Mouse (Mus musculus) heart, adult 2 months (tissue): ENCODE results near the gene Pyroxd1. TPM values are rescaled to one million over a fixed set of nuclear protein-coding genes. Genes with fewer than 3 reads are reported as not detected.

Experiments used
- DNase-seq, 2 experiments: peaks; one replicate each; pipeline ENCODE4 v3.0.0; 2021
- H3K27ac ChIP-seq: fragments of 200-600 bp; 2 replicates; pipeline ENCODE4 v1.8.1; 2022
- H3K27me3 ChIP-seq: fragments of 200-500 bp; 2 replicates; pipeline ENCODE4 v1.6.1; 2012; ENCODE audit warnings: mild to moderate bottlenecking, low read length, inconsistent platforms, mixed read lengths; ENCODE audit not compliant: control insufficient read depth, insufficient read depth
- H3K36me3 ChIP-seq: fragments of 200-500 bp; 2 replicates; pipeline ENCODE4 v1.6.1; 2012; ENCODE audit warnings: low read length, inconsistent platforms; ENCODE audit not compliant: control insufficient read depth, insufficient read depth
- H3K4me1 ChIP-seq: fragments of 200-500 bp; 2 replicates; pipeline ENCODE4 v1.6.1; 2011; ENCODE audit warnings: low read length; ENCODE audit not compliant: control insufficient read depth, insufficient read depth
- H3K4me3 ChIP-seq: fragments of 200-600 bp; 2 replicates; pipeline ENCODE4 v1.8.1; 2022
- H3K79me2 ChIP-seq: fragments of 200-500 bp; replicated peaks from 2 replicates; pipeline ENCODE4 v1.6.1; 2012; ENCODE audit warnings: mild to moderate bottlenecking, inconsistent platforms, low read length, moderate library complexity, mixed read lengths; ENCODE audit not compliant: control insufficient read depth, insufficient read depth
- H3K9ac ChIP-seq: fragments of 200-500 bp; 2 replicates; pipeline ENCODE4 v1.6.1; 2012; ENCODE audit warnings: low read depth, mild to moderate bottlenecking, control low read depth, inconsistent platforms, low read length, mixed read lengths
- CTCF ChIP-seq: fragments of 200-600 bp; IDR thresholded peaks from 2 replicates; pipeline ENCODE4 v1.8.1; 2022; ENCODE audit warnings: antibody characterized with exemption, mild to moderate bottlenecking, moderate library complexity
- EP300 ChIP-seq: fragments of 200-500 bp; IDR thresholded peaks from 2 replicates; pipeline ENCODE4 v1.6.1; 2011; ENCODE audit warnings: low read depth, low read length, control low read depth; ENCODE audit not compliant: insufficient read depth
- POLR2A ChIP-seq: fragments of 200-500 bp; IDR thresholded peaks from 2 replicates; pipeline ENCODE4 v1.6.1; 2011; ENCODE audit warnings: mild to moderate bottlenecking, low read depth, low read length, control low read depth; ENCODE audit not compliant: insufficient read depth
- WGBS: fragments of 180-500 bp; shearing (Covaris S2); methylation state at CpG from one replicate; pipeline ENCODE4 v1.1.7; 2018; 5-methylcytosine and 5-hydroxymethylcytosine counted together
- intact Hi-C: fragments of 180-260 bp; cut with DNase I; formaldehyde crosslinking; loops from one replicate; pipeline ENCODE4 v1.15.1; 2025
- polyA plus RNA-seq: library from polyadenylated mRNA; depleted of rRNA; stranded (reverse); fragments of >200 nt; gene quantifications from 2 replicates; pipeline ENCODE4 v1.2.3, GENCODE M21; 2012
- total RNA-seq, 2 experiments: library from RNA; stranded (reverse); gene quantifications; 2 replicates each; pipeline ENCODE4 v1.2.3; 2021

The Pyroxd1 gene
- total and polyA plus RNA-seq, 3 experiments: 3.3 to 9.6 (median 9.4) TPM

GRCm38 (mm10) chr6:142326598-142326997 lies 18.9 kb upstream of the Pyroxd1 start:
- Histone ChIP-seq H3K27ac (no peak overlapping the region), H3K9ac (no peak overlapping the region), H3K4me3 (no peak overlapping the region), H3K4me1 (no peaks in the 10 kb centered on the region), H3K36me3 (no peaks in the 10 kb centered on the region), H3K27me3 (no peaks in the 10 kb centered on the region), H3K79me2 (no peaks in the 10 kb centered on the region)
- WGBS: 61% methylated on average over 3 of the region's 3 CpGs
- no peak for DNase-seq
- TF ChIP-seq POLR2A (no peak), EP300 (no peak), CTCF (no peak)
- intact Hi-C loops: no loop called here

GRCm38 (mm10) chr6:142329201-142329600 lies 16.3 kb upstream of the Pyroxd1 start:
- WGBS: 52% methylated on average over 1 of the region's 1 CpGs
- no peak for TF ChIP-seq CTCF
- no peak for TF ChIP-seq POLR2A
- no peak for TF ChIP-seq EP300

GRCm38 (mm10) chr6:142338961-142339360 lies 6.5 kb upstream of the Pyroxd1 start:
- Histone ChIP-seq H3K9ac (no peak overlapping the region), H3K36me3 (no peaks in the 10 kb centered on the region), H3K27me3 (no peaks in the 10 kb centered on the region), H3K79me2 (no peaks in the 10 kb centered on the region), H3K27ac (no peak overlapping the region), H3K4me3 (no peak overlapping the region), H3K4me1 (no peaks in the 10 kb centered on the region)
- intact Hi-C loops: no loop called here
- no peak for DNase-seq
- TF ChIP-seq POLR2A: no peak
- TF ChIP-seq CTCF: no peak
- TF ChIP-seq EP300: no peak
- 41% methylated on average over 2 of the region's 2 CpGs for WGBS

More at GRCm38 (mm10) chr6:142329201-142329600, 16.3 kb upstream of the Pyroxd1 start:
- Histone ChIP-seq H3K79me2 (no peaks in the 10 kb centered on the region), H3K27me3 (no peaks in the 10 kb centered on the region), H3K9ac (no peak overlapping the region), H3K4me3 (no peak overlapping the region), H3K4me1 (no peaks in the 10 kb centered on the region), H3K27ac (no peak overlapping the region), H3K36me3 (no peaks in the 10 kb centered on the region)
- intact Hi-C loops: no loop called here
- DNase-seq: no peak

GRCm38 (mm10) chr6:142339576-142339975 lies 5.9 kb upstream of the Pyroxd1 start:
- Histone ChIP-seq H3K27me3 (no peaks in the 10 kb centered on the region), H3K27ac (no peak overlapping the region), H3K79me2 (no peaks in the 10 kb centered on the region), H3K4me1 (no peaks in the 10 kb centered on the region), H3K4me3 (no peak overlapping the region), H3K36me3 (no peaks in the 10 kb centered on the region), H3K9ac (no peak overlapping the region)
- DNase-seq: no peak
- TF ChIP-seq POLR2A (no peak), CTCF (no peak), EP300 (no peak)
- intact Hi-C loops: no loop called here
- WGBS: 29% methylated on average over 2 of the region's 2 CpGs

- no peak for TF ChIP-seq EP300
- peak; percentile 75 for TF ChIP-seq CTCF
- Histone ChIP-seq H3K79me2 (no peaks in the 10 kb centered on the region), H3K36me3 (0 out of 2 replicates have a peak, but pooled peaks cover 2% of the 10 kb centered on the region), H3K27me3 (no peaks in the 10 kb centered on the region), H3K27ac (no peak overlapping the region), H3K4me3 (no peak overlapping the region), H3K4me1 (no peaks in the 10 kb centered on the region; the same call in none of the 2 replicates), H3K9ac (no peak overlapping the region)
- 47% methylated on average over 2 of the region's 2 CpGs for WGBS
- DNase-seq: peak in 1 of 2 experiments; percentile 23
- intact Hi-C loops: no loop called here
Observed at GRCm38 (mm10) chr6:142343561-142343960, 1.9 kb upstream of the Pyroxd1 start.

- H3K27me3 ChIP-seq: no peaks in the 10 kb centered on the region
- H3K79me2 ChIP-seq: no peaks in the 10 kb centered on the region
- TF ChIP-seq POLR2A (no peak), CTCF (no peak), EP300 (no peak)
- no peak for DNase-seq
- 0 out of 2 replicates have a peak, but pooled peaks cover 2% of the 10 kb centered on the region for H3K36me3 ChIP-seq
- WGBS: 33% methylated on average over 12 of the region's 12 CpGs
- no peak overlapping the region; the same call in 1 of the 2 replicates for H3K9ac ChIP-seq
- H3K4me1 ChIP-seq: no peaks in the 10 kb centered on the region; the same call in none of the 2 replicates
- intact Hi-C loops: loop anchor here (2.0 to 5.0 kb wide), 2 partner anchors 40 to 411 kb away; partner anchors contain the start of genes Cmas, Golt1b and Recql
- peak overlapping the region; percentile 94 for H3K4me3 ChIP-seq
- peak overlapping the region; percentile 79 for H3K27ac ChIP-seq
Observed at GRCm38 (mm10) chr6:142346181-142347110, 992 bp downstream of the Pyroxd1 start.
